20 mouse cellular contexts compared by ENCODE assay signal in the genomic region with DNA sequence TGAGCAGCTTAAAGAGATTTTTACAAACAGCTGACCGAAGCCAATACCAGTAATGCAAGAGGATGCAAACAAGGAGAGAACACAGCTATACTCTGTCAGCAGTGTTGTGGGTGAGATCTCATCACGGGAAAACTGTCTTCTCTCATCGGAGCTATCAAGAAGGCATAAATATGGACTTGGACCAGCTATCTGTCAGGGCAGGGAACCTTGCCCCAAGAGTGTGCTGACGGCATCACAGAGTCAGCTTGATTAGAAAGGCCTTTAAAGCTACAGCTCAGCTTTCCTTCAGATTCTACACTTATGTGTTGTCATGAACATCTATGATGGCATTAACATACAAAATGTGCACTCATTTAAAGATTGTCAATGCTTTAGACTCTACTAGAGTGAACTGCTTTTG.
"Had no signal": no experiment of that assay in that cellular context is flagged by ENCODE, and none has a peak within 500 bp of the region (broad histone marks: within the 10 kb centered on the region; RNA-seq: fewer than 3 reads in every experiment).

No protein-coding gene starts in this region.

- H3K9me3 ChIP-seq: limb, embryonic 10.5 days; midbrain, embryonic 13.5 days; neural tube, embryonic 13.5 days; stomach, embryonic 15.5 days had no signal

- DNase-seq: kidney, adult 18-20 months; liver; liver, postnatal 0 days; lung, embryonic 14.5 days; right cerebral cortex, adult 18-20 months; right cerebral cortex, postnatal 14 days; right cerebral cortex, postnatal 4 days; spleen, adult 18-20 months; thymus, postnatal 25 days had no signal

- H3K4me1 ChIP-seq: limb, embryonic 10.5 days; limb, embryonic 13.5 days; megakaryocyte, embryonic 14.5 days; midbrain, embryonic 10.5 days; midbrain, embryonic 13.5 days; neural tube, embryonic 13.5 days; stomach, embryonic 15.5 days had no signal

- H3K9ac ChIP-seq: limb, embryonic 13.5 days; liver, embryonic 14.5 days; liver, postnatal 0 days; lung, embryonic 14.5 days; midbrain, embryonic 13.5 days; neural tube, embryonic 13.5 days; stomach, embryonic 15.5 days had no signal

- H3K4me3 ChIP-seq: limb, embryonic 10.5 days; limb, embryonic 13.5 days; megakaryocyte, embryonic 14.5 days; midbrain, embryonic 10.5 days; midbrain, embryonic 13.5 days; myocyte; neural tube, embryonic 13.5 days; stomach, embryonic 15.5 days had no signal

- H3K4me2 ChIP-seq: limb, embryonic 13.5 days; lung, embryonic 14.5 days; midbrain, embryonic 13.5 days; neural tube, embryonic 13.5 days; stomach, embryonic 15.5 days had no signal

- H3K27ac ChIP-seq: limb, embryonic 10.5 days; limb, embryonic 13.5 days; liver, embryonic 14.5 days; midbrain, embryonic 10.5 days; midbrain, embryonic 13.5 days; neural tube, embryonic 13.5 days; stomach, embryonic 15.5 days had no signal

- H3K36me3 ChIP-seq: limb, embryonic 10.5 days; limb, embryonic 13.5 days; midbrain, embryonic 10.5 days; midbrain, embryonic 13.5 days; neural tube, embryonic 13.5 days; stomach, embryonic 15.5 days had no signal

- ATAC-seq: liver, postnatal 0 days; lung, postnatal 0 days; midbrain, embryonic 13.5 days; midbrain, embryonic 16.5 days had no signal

- H3K27me3 ChIP-seq: limb, embryonic 13.5 days; megakaryocyte, embryonic 14.5 days; midbrain, embryonic 13.5 days; neural tube, embryonic 13.5 days; stomach, embryonic 15.5 days had no signal
